Mouse (Mus musculus): ENCODE measurements at regions not wholly inside any gene's neighbourhood (a gene's known extent, or its start where the extent isn't known, plus 50 kb on each side); places are given as distances from the start of the nearest gene placed in this dataset.

DNA sequence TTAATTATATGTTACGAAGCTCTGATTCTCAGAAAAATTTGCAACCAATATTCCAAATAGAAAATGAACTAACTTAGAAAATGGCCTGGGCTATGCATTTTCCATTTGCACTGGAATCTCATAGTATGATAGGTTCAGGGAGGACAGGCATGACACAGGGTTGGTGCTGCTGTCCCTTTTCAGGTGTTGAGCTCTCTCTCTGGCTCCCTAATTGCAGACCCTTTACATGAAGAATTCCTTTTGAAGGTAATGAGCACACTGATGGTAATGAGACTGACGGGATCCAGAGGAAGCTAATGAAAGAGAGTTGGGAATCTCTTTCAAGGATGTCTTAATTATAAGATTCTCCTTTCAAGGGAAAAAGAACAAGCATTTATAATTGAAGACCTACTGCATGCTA is 87.6 kb downstream of the Serpinb8 start:
- ATAC-seq (ENCODE audit: low read depth): no peak
- no peak overlapping the region for H3K27ac ChIP-seq (ENCODE audit: low read length)
- H3K36me3 ChIP-seq (ENCODE audit: control insufficient read depth, insufficient read depth, low read length): no peaks in the 10 kb centered on the region
- WGBS: 82% methylated on average over 2 of the region's 2 CpGs
- no peaks in the 10 kb centered on the region for H3K9me3 ChIP-seq (ENCODE audit: control insufficient read depth, low read length)
- no peaks in the 10 kb centered on the region for H3K27me3 ChIP-seq (ENCODE audit: control insufficient read depth, insufficient read depth, low read depth, low read length)
- no peak overlapping the region for H3K9ac ChIP-seq (ENCODE audit: low read length)
- no peaks in the 10 kb centered on the region for H3K4me1 ChIP-seq (replicated peaks; ENCODE audit: control insufficient read depth, insufficient read depth, low read length)
- H3K4me2 ChIP-seq (ENCODE audit: low read depth, low read length): no peak overlapping the region
- H3K4me3 ChIP-seq (ENCODE audit: low read length): no peak overlapping the region

GRCm38 (mm10) chr1:107696858-107697257 is 107.1 kb downstream of the Serpinb8 start:
- 54% methylated on average over 2 of the region's 2 CpGs for WGBS
- Histone ChIP-seq H3K27me3 (ENCODE audit: control insufficient read depth, insufficient read depth, low read depth, low read length) (no peaks in the 10 kb centered on the region), H3K9me3 (ENCODE audit: control insufficient read depth, low read length) (no peaks in the 10 kb centered on the region), H3K36me3 (ENCODE audit: control insufficient read depth, insufficient read depth, low read length) (no peaks in the 10 kb centered on the region), H3K4me2 (ENCODE audit: low read depth, low read length) (no peak overlapping the region), H3K4me1 (replicated peaks; ENCODE audit: control insufficient read depth, insufficient read depth, low read length) (no peaks in the 10 kb centered on the region), H3K4me3 (ENCODE audit: low read length) (no peak overlapping the region), H3K9ac (ENCODE audit: low read length) (no peak overlapping the region), H3K27ac (ENCODE audit: low read length) (no peak overlapping the region)
- ATAC-seq (ENCODE audit: low read depth): no peak

DNA sequence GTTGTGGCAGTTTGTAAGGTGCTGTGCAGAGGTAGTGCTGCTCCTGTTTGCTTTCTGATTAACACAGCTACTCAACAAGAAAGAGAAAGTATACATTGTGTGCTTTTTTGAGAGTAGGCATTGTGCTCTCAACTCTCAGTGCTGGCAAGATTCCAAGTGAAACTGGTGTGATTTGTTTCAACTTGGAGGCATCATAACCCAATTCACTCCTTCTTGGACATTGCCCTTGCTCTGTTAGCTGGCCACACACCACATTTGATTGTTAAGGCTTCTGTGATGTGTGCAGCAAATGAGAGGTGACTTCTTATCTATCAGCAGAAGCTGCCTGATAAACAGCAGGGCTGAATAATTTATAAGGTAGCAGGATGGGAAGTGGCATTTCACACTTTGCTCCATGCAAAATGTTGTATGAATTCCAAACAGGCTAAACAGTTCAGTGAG is 116.3 kb downstream of the Serpinb8 start:
- no peaks in the 10 kb centered on the region for H3K4me1 ChIP-seq (replicated peaks; ENCODE audit: control insufficient read depth, insufficient read depth, low read length)
- H3K27ac ChIP-seq (ENCODE audit: low read length): no peak overlapping the region
- H3K36me3 ChIP-seq (ENCODE audit: control insufficient read depth, insufficient read depth, low read length): no peaks in the 10 kb centered on the region
- no peak overlapping the region for H3K9ac ChIP-seq (ENCODE audit: low read length)
- no peak overlapping the region for H3K4me3 ChIP-seq (ENCODE audit: low read length)
- no peak overlapping the region for H3K4me2 ChIP-seq (ENCODE audit: low read depth, low read length)
- ATAC-seq (ENCODE audit: low read depth): peak; percentile 49; the same call in 1 of the 2 replicates
- H3K27me3 ChIP-seq (ENCODE audit: control insufficient read depth, insufficient read depth, low read depth, low read length): no peaks in the 10 kb centered on the region
- no peaks in the 10 kb centered on the region for H3K9me3 ChIP-seq (ENCODE audit: control insufficient read depth, low read length)

- Histone ChIP-seq H3K27ac (ENCODE audit: low read length) (no peak overlapping the region), H3K27me3 (ENCODE audit: control insufficient read depth, insufficient read depth, low read depth, low read length) (no peaks in the 10 kb centered on the region), H3K4me3 (ENCODE audit: low read length) (no peak overlapping the region), H3K4me1 (replicated peaks; ENCODE audit: control insufficient read depth, insufficient read depth, low read length) (no peaks in the 10 kb centered on the region), H3K9ac (ENCODE audit: low read length) (no peak overlapping the region), H3K4me2 (ENCODE audit: low read depth, low read length) (no peak overlapping the region), H3K36me3 (ENCODE audit: control insufficient read depth, insufficient read depth, low read length) (no peaks in the 10 kb centered on the region), H3K9me3 (ENCODE audit: control insufficient read depth, low read length) (no peaks in the 10 kb centered on the region)
- no peak for ATAC-seq (ENCODE audit: low read depth)
- 88% methylated on average over 5 of the region's 5 CpGs for WGBS
These were observed 118.8 kb downstream of the Serpinb8 start for GRCm38 (mm10) chr1:107708601-107709000.

DNA sequence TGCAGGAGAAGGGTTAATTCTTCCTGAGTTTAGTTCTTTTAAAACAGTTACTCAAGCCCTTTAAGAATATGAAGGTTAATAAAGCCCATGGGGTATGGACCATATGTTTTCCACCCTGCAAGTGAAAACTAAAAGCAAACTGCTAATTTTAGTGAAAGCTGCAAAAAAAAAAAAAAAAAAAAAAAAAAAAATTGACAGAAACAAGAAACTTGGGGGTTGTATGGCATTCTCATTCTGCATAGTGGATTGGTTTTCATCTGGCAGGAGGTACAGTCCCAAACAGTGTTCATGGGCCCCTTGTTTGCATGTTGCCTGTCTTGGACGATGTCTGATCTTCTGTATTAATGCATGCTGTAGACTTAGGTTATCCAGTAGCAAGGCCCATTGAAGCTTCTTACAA is 125.1 kb downstream of the Serpinb8 start:
- H3K36me3 ChIP-seq (ENCODE audit: control insufficient read depth, insufficient read depth, low read length): no peaks in the 10 kb centered on the region
- 80% methylated on average over 1 of the region's 1 CpGs for WGBS
- no peaks in the 10 kb centered on the region for H3K4me1 ChIP-seq (replicated peaks; ENCODE audit: control insufficient read depth, insufficient read depth, low read length)
- no peak overlapping the region for H3K4me2 ChIP-seq (ENCODE audit: low read depth, low read length)
- H3K9me3 ChIP-seq (ENCODE audit: control insufficient read depth, low read length): no peaks in the 10 kb centered on the region
- H3K4me3 ChIP-seq (ENCODE audit: low read length): no peak overlapping the region
- no peak for ATAC-seq (ENCODE audit: low read depth)
- H3K27ac ChIP-seq (ENCODE audit: low read length): no peak overlapping the region
- H3K27me3 ChIP-seq (ENCODE audit: control insufficient read depth, insufficient read depth, low read depth, low read length): no peaks in the 10 kb centered on the region
- no peak overlapping the region for H3K9ac ChIP-seq (ENCODE audit: low read length)

DNA sequence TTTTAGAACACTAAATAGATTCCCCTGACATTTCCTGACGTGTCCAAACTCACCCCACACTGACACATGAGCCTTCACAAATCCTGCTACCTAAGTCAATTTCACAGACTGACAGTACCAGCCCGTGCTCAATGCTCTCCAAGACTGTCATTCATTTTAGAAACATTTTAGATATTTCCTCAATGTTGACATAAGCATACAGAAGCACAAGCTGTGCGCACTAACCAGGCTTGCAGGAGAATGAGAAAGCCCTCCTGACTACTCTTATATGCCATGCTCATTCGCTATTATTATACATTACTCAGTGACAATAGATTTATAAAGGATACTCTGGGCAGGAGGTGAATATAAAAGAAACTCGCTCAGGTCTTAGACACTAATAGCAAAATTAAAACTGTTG is 129.5 kb downstream of the Serpinb8 start:
- H3K27ac ChIP-seq (ENCODE audit: low read length): no peak overlapping the region
- no peak overlapping the region for H3K4me3 ChIP-seq (ENCODE audit: low read length)
- no peaks in the 10 kb centered on the region for H3K27me3 ChIP-seq (ENCODE audit: control insufficient read depth, insufficient read depth, low read depth, low read length)
- H3K4me1 ChIP-seq (replicated peaks; ENCODE audit: control insufficient read depth, insufficient read depth, low read length): no peaks in the 10 kb centered on the region
- ATAC-seq (ENCODE audit: low read depth): no peak
- no peak overlapping the region for H3K9ac ChIP-seq (ENCODE audit: low read length)
- H3K9me3 ChIP-seq (ENCODE audit: control insufficient read depth, low read length): no peaks in the 10 kb centered on the region
- H3K4me2 ChIP-seq (ENCODE audit: low read depth, low read length): no peak overlapping the region
- H3K36me3 ChIP-seq (ENCODE audit: control insufficient read depth, insufficient read depth, low read length): no peaks in the 10 kb centered on the region
- 54% methylated on average over 5 of the region's 5 CpGs for WGBS

DNA sequence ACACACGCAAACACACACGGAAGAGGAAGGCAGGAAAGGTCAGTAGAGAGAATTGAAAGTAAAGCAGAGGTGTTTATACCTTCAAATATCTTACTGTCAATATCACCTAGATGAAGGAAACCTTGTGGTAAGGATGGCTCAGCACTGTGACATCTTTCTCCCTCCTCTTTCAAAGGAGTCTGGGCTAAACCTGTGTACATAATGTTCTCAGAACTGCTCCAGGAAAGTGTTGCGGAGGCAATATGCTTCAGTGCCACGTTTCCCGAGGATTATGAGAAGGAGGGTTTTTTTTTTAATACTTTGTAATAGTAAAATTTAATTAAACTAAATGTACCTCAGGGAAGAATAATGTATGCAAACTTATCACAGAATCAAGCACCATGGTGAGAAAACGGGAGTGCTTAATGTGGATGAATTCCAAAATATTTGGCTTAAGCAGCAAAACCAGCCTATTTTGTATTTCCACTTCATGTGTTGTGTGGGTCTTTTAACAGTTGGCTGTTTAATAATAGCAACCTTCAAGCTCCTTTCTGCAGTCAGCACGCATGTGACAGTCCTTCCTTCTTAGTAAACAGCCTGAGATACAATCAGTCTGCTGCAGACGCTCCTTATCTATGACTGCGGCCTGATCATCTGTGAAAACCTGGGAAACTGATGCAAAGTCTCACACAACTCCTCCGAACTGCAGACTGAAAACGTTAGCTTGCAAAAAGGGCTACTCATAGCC is 138.5 kb downstream of the Serpinb8 start:
- Histone ChIP-seq H3K4me2 (ENCODE audit: low read depth, low read length) (no peak overlapping the region), H3K9ac (ENCODE audit: low read length) (no peak overlapping the region), H3K36me3 (ENCODE audit: control insufficient read depth, insufficient read depth, low read length) (no peaks in the 10 kb centered on the region), H3K9me3 (ENCODE audit: control insufficient read depth, low read length) (no peaks in the 10 kb centered on the region), H3K27ac (ENCODE audit: low read length) (no peak overlapping the region), H3K4me3 (ENCODE audit: low read length) (no peak overlapping the region), H3K4me1 (replicated peaks; ENCODE audit: control insufficient read depth, insufficient read depth, low read length) (no peaks in the 10 kb centered on the region), H3K27me3 (ENCODE audit: control insufficient read depth, insufficient read depth, low read depth, low read length) (no peaks in the 10 kb centered on the region)
- 52% methylated on average over 11 of the region's 11 CpGs for WGBS
- ATAC-seq (ENCODE audit: low read depth): no peak

DNA sequence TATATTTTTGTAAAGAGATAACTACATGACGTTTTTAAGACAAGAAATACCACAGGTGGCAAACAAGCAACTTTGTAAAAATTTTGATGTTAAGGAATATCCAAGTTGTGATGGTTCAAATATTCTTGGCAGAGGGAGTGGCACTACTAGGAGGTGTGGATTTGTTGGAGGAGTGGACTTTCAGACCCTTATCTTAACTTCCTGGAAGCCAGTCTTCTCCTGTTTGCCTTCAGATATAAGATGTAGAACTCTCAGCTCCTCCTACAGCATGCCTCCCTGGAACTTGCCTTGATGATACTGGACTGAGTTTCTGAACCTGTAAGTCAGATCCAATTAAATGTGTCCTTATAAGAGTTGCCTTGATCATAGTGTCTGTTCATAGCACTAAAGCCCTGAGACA is 175.5 kb downstream of the Serpinb8 start:
- Histone ChIP-seq H3K36me3 (ENCODE audit: control insufficient read depth, insufficient read depth, low read length) (no peaks in the 10 kb centered on the region), H3K4me2 (ENCODE audit: low read depth, low read length) (no peak overlapping the region), H3K4me1 (replicated peaks; ENCODE audit: control insufficient read depth, insufficient read depth, low read length) (no peaks in the 10 kb centered on the region), H3K9ac (ENCODE audit: low read length) (no peak overlapping the region), H3K27ac (ENCODE audit: low read length) (no peak overlapping the region), H3K9me3 (ENCODE audit: control insufficient read depth, low read length) (no peaks in the 10 kb centered on the region), H3K4me3 (ENCODE audit: low read length) (no peak overlapping the region), H3K27me3 (ENCODE audit: control insufficient read depth, insufficient read depth, low read depth, low read length) (no peaks in the 10 kb centered on the region)
- 85% methylated on average over 1 of the region's 1 CpGs for WGBS
- ATAC-seq (ENCODE audit: low read depth): no peak

DNA sequence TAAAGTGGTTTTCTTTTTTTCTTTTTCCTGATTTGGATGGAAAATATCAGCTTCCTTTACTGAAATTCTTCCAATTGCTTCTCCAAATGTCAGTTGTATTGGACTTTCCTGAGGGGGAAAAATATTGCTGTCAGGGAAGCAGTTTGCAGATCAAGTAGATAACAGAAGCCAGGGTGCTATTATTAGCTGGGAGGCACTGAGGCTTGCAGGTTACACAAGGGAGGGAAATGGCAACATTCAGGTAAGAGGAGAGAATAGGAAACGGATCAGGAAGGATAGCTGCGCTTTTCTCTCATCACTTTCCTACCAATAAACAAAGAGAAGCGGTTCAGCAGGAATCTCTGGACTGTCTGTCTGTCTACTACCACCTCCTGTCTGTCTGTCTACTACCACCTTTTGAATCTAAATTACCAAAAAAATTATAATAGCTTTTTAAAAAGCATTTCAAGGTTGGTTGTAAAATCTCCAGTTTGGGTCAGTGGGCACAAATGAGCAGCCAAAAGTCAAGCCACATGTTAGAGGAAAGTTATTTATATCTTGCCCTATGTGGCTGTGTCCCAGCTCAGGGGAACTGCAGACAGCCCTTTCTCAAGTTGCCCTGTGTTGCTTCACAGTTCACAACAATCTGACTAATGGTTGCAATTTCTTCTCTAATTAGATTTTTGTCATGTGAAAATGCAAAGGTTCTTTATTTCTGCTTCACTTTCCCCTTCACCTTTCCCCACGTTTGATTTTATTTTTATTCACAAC is 177.6 kb downstream of the Serpinb8 start:
- Histone ChIP-seq H3K4me2 (ENCODE audit: low read depth, low read length) (no peak overlapping the region), H3K9me3 (ENCODE audit: control insufficient read depth, low read length) (no peaks in the 10 kb centered on the region), H3K4me1 (replicated peaks; ENCODE audit: control insufficient read depth, insufficient read depth, low read length) (no peaks in the 10 kb centered on the region), H3K36me3 (ENCODE audit: control insufficient read depth, insufficient read depth, low read length) (no peaks in the 10 kb centered on the region), H3K27me3 (ENCODE audit: control insufficient read depth, insufficient read depth, low read depth, low read length) (no peaks in the 10 kb centered on the region), H3K9ac (ENCODE audit: low read length) (no peak overlapping the region), H3K27ac (ENCODE audit: low read length) (no peak overlapping the region), H3K4me3 (ENCODE audit: low read length) (no peak overlapping the region)
- 49% methylated on average over 4 of the region's 4 CpGs for WGBS
- ATAC-seq (ENCODE audit: low read depth): no peak
